Mouse (Mus musculus) frontal cortex, postnatal 36 days (tissue): ENCODE data around the gene Ptprd.

Experiments
- DNase-seq, 2 experiments: peaks; one replicate each; pipeline ENCODE4 v3.0.0; 2022; ENCODE audit warnings: low spot score in 2 of 2

Ptprd gene

DNA sequence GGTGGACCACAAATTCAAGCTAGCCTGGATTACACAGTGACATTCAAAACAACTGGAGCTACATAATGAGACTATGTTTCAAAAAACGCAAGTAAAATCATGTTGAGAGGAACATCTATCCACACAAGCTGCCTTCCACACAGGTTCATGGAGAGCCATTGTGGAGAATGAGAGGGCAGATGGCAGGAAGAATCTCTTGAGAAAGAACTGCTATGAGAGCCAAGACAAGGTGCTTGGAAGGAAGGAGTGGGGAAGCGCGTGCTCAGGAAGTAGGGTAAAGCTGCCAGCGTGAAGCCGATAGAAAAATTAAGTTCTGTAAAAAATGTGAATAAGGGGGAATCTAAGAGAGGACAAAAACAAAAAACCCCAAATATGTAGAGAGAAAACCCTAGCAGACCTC lies 1808.5 kb downstream of the Ptprd start:
- no peak for DNase-seq

DNA sequence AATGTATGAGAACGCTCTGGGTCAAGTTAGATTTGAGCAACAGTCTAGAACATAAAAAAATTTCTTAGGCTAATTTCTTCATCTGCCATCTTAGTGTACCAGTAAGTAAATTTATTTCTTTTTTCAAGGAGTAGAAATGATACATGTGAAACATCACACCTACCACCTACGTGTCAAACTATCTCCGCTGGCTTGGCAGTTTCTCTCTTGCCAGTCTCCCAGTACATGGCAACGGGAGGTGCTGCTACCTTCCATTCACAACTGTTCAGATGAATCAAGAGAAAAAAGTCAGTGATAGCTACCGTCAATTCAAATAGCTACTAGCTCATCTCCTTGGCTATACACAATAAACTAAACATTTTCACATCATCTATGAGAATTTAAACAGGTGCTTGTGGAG lies 1823.9 kb downstream of the Ptprd start:
- DNase-seq = no peak

DNA sequence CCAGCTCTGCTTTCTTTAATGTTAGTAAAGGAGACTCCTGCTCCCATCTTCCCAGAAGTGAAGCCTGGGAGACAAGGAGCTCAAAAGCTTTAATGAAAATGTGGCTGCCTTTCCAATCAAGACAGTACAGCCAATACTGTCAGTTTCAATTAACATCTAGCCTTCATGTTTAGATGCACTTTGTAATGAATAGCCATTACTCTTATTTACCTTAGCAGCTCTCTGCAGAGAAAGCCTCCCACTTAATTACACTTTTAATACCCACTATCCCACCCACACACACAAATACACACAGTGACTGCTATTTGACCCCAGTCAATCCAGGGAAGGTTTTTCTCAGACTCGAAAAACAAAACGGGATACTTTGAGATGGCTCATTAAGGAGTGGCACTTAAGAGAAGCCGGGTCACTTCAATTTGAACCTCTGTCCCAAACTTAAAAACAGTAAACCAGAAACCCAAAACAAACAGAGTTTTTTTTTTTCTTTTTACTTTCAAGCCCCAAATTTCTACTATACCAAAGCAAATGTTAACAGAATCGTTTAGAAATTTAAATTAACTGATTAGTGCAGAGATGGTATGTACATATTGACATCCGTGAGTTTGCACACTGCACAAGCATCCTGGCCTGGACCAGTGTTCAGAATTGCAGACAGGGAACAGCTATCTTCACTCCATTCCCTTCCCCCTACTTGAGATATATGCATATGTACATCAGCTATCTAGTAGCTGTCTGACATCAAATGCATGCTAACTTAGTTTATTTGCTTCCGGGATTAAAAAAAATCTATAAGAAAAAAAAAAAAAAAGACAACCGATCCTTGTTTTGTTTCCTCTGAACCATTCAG lies 1824.6 kb downstream of the Ptprd start:
- no peak for DNase-seq

DNA sequence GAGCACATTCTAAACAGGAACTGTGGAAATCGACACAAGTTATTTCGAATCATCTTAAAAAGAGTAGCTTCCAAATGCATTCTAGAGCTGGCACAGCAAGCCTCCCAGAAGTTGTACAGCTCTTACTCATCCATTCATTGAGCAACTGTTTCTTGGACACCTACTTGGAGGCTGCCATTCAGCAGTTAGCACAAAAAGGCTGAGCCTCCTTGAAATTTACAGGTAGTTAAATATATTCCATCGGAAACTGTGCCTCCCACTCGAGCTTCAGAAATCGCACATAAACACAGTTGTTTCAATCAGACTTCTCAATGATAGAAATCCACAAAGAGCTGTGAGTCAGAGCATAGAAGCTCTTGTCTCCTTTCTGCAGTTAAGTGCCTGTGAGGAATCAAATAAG lies 1825.9 kb downstream of the Ptprd start:
- DNase-seq = peak in 1 of 2 experiments; percentile 50

DNA sequence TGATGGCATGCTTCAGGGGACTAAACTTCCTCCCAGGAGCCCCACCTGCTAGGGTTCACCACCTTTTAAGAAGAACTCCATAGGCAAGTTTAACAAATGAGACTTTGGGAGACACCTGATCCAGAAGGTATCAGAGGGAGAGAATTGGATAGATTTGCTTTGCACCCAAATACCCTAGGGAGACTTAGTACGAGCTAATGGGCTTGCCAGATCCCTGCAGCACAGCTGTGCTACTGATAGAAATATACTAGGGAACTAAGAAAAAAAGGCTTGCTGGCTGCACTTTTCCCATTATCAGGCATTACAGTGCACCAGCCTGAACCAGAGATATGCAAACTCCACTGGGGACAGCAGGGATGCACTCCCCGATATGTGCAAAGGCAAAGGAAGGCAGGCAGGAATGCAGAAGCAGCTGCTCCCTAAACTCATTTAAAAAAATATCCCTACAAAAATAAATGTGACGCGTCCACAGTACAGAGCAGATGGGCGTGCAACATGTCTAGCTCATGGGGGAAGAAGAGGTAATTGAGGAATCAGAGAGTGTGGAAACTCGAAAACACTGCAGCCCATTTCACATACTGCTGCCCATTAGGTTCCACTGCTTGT lies 1831.3 kb downstream of the Ptprd start:
- DNase-seq = peak; percentile 43 to 69

DNA sequence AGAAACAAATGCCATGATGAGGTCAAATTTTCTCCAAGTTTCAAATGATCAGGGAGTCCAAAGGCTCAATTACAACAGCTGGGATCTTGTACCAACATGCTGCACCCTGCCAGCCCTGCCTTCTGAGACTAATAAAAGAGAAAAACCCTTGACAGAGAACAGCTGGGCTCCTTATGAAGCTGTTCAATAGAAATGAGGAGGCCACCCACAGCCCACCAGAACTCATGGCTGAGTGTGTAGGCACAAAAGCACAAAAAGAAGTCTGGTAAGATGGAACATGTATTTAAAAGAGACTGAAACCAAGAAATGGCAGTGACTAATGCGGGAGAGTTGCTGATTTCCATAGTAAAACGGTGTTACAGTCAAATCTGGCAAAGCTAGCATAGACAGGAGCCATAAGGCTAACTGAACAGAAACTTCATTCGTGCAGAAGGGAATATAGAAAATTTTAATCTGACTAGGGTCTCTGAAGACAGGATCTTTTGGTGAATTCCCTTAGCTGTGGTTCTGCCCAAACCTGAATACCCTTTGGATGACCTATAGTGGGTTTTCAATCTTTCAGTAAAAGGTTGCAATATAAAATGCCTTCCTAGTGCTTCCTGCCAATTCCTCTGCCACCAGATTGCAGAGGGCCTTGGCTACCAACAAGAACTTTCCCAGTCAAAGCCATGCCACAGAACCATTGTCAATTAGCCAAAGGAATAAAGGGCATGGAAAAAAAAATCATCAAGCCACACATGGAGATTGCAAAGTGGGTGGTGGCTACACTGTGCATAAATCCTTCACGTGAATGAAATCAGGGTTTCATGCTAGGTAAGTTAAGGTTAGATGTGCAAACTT lies 1841.5 kb downstream of the Ptprd start:
- peak; percentile 51 to 65 for DNase-seq

DNA sequence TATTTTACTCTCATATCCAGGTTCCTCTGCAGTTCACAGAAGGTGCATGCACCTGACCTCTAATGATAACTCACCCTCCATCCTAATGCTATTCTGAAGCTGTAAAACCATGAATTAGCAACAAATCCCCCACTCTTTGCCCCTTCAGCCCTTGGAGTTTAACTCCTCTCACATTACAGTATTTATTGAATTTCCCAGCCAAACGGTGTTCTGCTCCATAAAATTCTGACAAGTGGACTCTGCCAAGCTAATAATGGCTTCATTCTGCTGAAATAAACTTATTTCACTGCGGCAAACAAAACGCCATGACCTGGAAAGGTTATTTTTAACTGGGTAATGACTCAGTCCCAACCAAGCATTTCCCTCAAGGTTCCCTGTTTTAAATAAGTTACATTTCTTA lies 1842.7 kb downstream of the Ptprd start:
- DNase-seq = no peak

DNA sequence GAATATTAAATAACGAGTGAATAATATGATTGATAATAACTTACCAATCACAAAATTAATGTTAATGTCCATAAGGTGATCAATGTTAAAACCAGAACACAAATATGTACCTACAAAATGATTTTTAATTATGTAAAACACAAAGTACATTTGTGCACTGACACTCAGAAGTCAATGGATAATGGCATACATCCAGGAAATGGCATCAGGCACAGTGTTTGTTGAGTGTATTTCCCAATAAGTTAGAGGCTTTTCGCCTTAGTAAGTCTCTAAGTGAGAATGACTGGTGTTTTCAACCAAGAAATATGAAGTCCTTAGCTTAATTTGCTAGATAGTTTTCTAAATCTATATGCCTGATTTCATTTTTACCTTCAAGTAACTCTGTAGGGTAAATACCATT lies 1843.5 kb downstream of the Ptprd start:
- no peak for DNase-seq

DNA sequence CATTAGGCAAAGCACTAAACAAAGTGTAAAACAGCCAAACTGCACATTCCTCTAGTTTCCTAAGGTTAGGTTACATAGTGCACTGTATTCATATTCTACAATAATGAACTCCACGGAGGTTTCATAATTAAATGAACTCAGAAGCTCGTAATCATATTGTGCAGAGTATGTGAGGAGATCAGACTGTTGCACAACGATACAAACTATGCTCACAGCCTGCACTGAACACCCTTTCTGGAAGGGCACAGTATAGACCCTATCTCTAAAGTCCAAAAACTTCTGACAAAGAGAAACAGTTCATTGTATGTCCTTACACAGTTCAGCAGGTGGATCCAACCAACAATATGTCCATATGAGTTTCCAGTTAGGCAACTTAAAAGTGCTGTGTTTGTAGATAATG lies 1844.5 kb downstream of the Ptprd start:
- no peak for DNase-seq

DNA sequence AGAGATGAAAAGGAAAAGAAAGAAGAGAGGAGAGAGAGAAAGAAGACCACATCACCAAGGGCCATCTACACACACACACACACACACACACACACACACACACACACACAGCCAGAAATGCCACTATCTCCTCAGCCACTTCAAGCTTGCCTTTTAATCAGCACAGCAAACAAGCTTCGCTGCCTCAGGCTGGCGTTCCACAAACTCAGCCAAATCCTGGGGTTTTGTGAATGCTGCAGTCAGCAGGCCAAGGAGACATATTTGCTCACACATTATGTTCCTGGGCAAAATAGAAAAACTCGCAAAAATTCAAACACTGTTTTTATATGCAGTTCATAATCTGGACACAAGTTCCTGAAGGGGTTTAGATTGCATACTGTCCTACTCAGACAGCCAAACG lies 1845.9 kb downstream of the Ptprd start:
- DNase-seq = no peak

DNA sequence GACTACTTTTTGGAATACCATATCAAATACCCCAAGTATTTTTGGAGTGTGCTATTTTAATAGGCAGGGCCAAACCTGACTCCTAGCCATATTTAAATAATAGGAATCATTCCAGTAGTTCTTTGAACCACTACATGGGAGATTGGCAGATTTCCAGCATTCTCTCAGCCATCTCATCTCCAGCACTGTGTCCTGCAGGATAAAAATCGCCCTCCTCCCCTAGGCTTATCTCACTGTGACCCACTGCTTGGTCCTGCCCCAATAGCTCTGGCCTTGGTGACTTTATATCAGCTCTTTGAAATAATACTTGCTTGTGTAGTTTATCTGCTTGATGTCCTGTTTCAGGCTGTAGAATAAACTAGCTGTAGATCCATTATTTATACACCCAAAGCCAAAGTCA lies 1850.2 kb downstream of the Ptprd start:
- DNase-seq = no peak

DNA sequence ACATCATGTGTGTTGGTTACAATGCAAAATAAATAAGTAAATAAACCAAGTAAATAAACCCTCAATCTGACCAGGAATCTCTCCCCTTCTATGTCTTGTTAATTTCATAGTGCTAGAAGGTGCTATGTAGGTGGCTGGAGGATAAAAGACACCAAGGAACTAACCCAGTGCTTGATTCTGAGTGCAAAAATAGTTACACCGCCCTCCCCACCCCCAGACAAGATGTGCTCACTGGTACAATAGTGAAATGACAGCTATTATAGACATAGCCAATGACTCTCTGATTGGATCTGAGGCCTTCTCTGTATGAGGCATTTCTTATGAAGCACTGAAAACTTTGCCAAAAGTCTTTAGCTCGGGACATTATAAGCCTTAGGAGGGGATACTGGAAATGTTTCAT lies 1857.6 kb downstream of the Ptprd start:
- no peak for DNase-seq

DNA sequence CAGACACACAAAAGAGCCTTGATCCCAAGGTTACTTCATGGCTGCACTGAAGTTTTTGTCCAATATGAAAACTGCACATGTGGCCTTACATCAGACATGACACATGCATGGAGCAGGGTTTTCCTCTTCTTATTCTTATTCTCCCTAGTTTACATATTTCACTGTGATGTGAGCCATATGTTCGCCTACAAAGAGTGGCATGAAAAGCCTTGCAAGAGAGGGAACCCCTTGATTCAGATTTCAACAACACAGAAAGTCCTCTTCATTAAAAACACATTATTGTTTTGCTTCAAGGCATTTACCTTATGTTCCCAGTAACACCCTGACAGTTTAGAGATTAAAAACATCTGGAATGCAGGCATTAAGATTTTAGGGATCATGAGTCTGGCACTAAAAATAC lies 1859.3 kb downstream of the Ptprd start:
- no peak for DNase-seq

DNA sequence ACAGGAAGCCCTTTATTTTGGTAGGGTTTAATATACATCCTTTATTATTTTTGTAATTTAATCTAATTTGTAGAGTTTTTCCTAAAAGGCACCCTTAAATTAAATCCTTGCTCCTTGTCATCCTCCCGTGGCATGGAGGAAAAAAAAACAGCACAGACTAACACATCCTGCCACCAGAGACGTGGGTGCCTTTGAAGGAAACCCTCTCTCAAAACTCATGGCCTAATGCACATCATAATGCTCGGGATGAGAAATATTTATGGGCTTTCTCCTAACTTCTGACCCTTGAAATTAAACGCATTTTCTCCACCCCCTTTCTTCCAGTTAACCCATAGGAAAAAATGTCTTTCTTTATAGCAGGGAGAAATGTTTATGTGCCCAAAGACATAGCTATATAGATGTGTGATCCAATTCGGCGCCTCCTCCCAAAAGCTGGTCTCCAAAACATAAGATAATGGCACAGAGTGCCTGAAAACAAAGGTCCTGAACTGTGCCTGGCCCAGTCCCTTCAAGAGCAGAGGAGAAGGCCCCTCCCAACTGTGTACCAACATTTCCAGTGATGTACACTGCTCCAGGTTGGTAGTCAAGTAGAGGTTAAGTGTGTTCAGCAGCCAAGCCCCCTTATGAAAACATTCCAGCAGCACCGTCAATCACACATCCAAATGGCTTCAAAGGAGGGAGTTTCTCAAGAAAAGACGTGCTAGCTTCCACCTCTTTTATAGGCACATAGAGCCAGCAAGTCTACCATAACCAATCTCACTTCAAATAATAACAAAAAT lies 1860.4 kb downstream of the Ptprd start:
- DNase-seq = no peak

DNA sequence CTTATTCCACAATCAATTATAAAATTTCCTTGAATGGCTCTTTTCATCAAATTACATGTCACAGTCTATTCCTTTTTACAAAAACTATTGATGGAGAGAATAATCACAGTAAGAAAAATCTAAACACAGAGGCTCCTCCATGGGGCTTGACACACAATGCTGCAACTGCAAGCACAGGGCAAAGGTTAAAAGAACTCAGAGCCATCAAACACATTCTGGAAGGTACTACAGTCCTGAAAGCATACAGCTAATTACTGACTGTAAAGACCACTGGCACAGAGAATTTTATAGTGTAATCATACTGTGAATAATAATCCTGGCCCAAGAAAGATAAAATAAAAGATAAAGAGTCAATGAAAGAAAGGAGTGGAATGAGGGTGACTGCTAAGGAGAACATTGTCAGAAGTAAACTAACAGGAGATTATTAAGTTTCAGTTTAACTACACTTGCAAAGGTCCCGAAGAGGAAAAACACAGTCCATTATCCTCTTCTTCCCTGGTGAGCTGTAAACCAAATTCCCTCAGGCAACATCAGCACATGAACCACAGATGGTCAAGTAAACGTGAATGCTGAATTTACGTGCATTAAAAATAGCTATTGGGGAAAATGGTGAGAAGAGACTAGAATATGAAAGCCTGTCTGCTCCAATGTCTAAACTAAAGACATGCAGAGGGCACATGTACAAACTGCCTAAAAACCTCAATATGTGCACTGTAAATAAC lies 1861.4 kb downstream of the Ptprd start:
- no peak for DNase-seq

DNA sequence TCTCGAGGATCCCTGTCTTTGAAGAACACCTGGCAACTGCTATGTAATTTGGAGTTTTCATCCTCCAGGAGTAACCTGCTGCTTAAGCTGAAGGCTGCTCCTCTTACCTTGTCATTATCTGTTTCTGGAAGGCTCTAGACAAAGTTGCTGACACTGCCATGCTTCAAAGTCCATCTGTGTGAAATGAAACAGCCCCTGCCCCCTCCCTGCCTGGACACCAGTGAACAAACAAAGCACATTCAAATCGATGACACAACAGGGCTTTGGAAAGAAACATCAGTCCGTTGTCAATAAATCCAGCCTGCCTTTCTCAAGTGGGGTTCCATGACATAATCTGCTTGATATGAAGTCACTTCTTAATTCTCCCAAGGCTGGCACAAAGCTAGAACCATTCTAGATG lies 1867.7 kb downstream of the Ptprd start:
- no peak for DNase-seq

DNA sequence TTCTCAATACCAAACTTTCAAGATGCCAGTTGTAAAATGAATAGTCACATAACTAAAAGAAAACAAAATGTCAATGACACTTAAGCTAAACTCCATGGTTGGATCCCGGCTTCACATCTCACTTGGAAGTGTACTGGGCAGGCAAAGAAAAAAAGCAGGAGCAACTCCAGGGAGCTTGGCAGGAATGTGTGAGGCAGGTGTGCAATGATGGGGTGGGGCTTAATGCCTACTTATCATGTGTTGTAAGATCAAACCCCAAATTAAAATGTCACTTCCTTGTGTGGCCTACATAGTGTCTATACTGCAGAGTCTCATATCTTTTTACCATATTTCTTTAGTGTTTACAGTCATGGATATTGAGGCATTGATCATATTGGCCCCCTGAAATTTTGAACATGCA lies 1873.8 kb downstream of the Ptprd start:
- no peak for DNase-seq

DNA sequence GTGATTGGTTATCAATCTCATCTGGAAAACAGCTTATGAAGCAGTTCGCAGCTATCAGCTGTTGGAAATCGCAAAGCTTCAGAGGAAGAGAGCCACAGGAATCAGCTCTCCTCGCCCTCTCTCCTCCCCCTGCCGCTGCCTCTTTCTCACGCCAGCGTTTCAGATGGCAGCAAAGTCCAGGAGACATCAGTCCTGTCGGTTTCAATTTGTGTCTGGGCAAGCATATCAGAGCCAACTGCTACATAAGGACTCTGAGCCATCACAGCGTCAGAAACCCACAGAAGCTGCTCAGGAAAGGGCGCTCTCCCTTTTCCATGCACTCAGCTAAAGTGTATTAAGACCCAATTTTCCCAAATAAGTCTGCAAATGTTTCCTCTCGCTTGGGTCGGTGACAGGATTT lies 1884.4 kb downstream of the Ptprd start:
- peak in 1 of 2 experiments; percentile 19 for DNase-seq

DNA sequence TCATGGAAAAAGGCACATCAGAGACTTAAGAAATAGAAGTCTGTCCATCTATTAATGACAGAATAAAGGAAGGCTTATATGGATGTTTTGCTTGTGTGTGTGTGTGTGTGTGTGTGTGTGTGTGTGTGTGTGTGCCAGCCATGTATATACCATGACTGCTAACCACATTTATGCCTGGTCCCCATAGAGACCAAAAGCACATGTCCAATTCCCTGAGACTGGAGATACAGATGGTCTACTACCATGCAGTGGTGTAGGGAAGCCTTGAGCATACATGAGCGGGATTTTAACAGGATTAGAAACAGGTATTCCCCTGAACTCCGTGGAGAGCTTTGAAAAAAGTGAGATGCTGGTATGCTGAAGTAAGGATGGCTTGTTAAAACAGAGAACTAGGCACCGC lies 1886.1 kb downstream of the Ptprd start:
- no peak for DNase-seq

DNA sequence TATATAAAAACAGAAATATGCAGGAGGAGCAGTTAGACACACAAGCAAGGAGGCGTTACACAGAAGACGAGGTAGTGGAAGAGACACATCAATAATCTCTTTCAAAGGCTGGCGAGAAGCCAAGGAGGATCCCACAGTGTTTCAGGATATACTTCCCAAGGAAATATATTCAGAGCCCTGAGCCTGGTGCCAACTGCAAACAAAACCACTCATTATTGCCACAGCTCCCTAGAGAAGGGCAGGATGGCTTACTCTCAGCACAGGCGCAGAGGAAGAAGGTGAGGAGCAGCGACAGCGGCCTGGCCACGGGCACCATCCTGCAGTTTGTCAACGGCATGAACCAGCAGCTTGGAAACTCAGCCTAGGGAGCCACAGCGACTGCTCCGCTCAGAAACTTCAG lies 1886.8 kb downstream of the Ptprd start:
- DNase-seq = peak in 1 of 2 experiments; percentile 33

DNA sequence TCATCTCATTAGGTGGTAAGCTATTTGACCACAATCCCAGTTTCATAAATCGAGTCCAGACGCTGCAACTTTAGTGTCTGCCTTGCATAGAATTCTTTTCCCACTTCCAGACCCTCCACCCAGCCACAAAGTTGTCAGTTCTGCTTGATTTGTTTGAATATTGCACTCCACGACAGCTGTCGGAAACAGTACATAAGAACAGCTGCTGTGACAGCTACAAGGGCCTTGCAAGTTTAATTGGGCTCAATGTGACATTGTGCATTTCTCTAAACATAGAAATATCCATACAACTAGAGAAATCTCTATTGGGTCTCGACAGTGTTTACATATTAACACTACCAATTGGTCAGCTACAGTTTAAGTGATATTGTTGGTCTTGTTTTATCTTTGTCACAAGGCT lies 1887.3 kb downstream of the Ptprd start:
- no peak for DNase-seq
